Mouse (Mus musculus) forebrain, embryonic 12.5 days (tissue): Measurements from ENCODE around the gene Mpp5. TPM values are rescaled to one million over a fixed set of nuclear protein-coding genes. Genes with fewer than 3 reads are reported as not detected.

Experiments used
- ATAC-seq: fragments of 200-750 bp; cut with Nextera tagmentation; 2 replicates; pipeline ENCODE4 v1.8.0; 2017; ENCODE audit warnings: moderate TSS enrichment; ENCODE audit not compliant: low FRiP score
- H3K27ac ChIP-seq: fragments of 300-500 bp; sonication (generic); 2 replicates; pipeline ENCODE4 v1.5.1; 2016; ENCODE audit warnings: mild to moderate bottlenecking
- H3K27me3 ChIP-seq: fragments of 300-500 bp; sonication (generic); 2 replicates; pipeline ENCODE4 v1.6.1; 2016; ENCODE audit warnings: mild to moderate bottlenecking
- H3K36me3 ChIP-seq: fragments of 300-500 bp; sonication (generic); replicated peaks from 2 replicates; pipeline ENCODE4 v1.6.1; 2016; ENCODE audit warnings: mild to moderate bottlenecking
- H3K4me1 ChIP-seq: fragments of 300-500 bp; sonication (generic); 2 replicates; pipeline ENCODE4 v1.6.1; 2016
- H3K4me2 ChIP-seq: fragments of 300-500 bp; sonication (generic); 2 replicates; pipeline ENCODE4 v1.6.1; 2016; ENCODE audit warnings: mild to moderate bottlenecking, moderate library complexity
- H3K4me3 ChIP-seq: fragments of 300-500 bp; sonication (generic); replicated peaks from 2 replicates; pipeline ENCODE4 v1.5.1; 2016; ENCODE audit warnings: mild to moderate bottlenecking
- H3K9ac ChIP-seq: fragments of 300-500 bp; sonication (generic); 2 replicates; pipeline ENCODE4 v1.6.1; 2016; ENCODE audit warnings: mild to moderate bottlenecking
- H3K9me3 ChIP-seq: fragments of 300-500 bp; sonication (generic); 2 replicates; pipeline ENCODE4 v1.6.1; 2016
- WGBS: fragments of 180-500 bp; shearing (Covaris S2); methylation state at CpG from one replicate; pipeline ENCODE4 v1.1.7; 2016; 5-methylcytosine and 5-hydroxymethylcytosine counted together
- polyA plus RNA-seq: library from polyadenylated mRNA; unstranded; fragments of >200 nt; fragmentation: Nextera tagmentation; extraction: Ambion mirVana; gene quantifications from 2 replicates; pipeline ENCODE4 v1.2.1, GENCODE M21; 2016

Gene Mpp5
- polyA plus RNA-seq, 1 experiment from 2014 or later: 26.2 TPM

DNA sequence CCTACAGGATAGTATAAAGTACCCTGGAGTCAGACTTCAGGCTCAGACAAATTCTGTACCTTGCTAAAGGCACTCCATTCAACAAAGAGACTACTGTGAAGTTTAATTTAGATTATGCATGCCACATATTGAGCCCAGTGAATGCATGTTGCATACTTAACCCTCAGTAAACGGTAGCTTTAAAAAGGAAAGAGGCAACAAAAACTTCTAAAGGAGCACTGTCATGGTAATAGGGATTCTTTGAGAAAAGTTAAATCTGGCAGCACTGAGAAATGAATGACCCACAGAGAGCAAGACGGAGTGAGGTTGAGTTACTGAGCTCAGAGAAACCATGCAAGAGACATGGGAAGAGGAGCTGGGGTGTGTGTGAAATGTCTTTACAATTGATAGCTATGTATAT, 29.2 kb downstream of the Mpp5 start:
- no peak overlapping the region for H3K4me3 ChIP-seq
- 5% methylated on average over 2 of the region's 2 CpGs for WGBS
- peak overlapping the region; percentile 31; the same call in 1 of the 2 replicates for H3K27ac ChIP-seq
- H3K27me3 ChIP-seq: no peaks in the 10 kb centered on the region
- H3K36me3 ChIP-seq: no peaks in the 10 kb centered on the region
- no peak overlapping the region for H3K9ac ChIP-seq
- no peak overlapping the region for H3K4me2 ChIP-seq
- ATAC-seq: 0 out of 2 replicates have a peak, but pooled peaks have one; percentile 30
- H3K9me3 ChIP-seq: no peaks in the 10 kb centered on the region
- peaks cover 19% of the 10 kb centered on the region for H3K4me1 ChIP-seq

DNA sequence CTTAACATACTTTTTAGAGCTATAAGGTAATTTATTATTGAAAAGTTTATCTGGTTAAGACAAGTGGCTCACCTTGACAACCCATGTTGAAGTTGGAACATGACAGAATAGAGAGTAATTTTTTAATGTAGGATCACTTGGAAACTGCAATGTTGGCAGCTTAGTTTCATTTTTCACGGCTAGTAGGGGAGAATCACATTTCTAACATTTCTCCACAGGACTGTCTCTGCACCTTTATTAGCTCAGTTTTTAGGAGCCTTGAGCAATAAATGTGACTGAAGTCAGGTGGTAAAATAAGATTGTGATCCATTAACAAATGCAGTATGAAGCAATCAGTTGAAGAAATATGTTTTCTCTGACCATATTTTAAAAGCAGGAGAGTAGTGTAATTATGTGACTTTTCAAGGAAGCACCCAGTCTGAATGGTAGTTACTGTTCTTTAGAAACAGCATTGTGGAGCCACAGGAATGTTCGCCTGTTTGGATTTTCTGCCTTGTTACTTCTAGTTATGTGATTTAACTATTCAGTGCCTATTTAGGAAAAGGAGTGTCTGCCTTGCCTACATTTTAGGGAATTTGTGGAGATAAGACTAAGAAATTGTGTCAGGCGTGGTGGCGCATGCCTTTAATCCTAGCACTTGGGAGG, 29.8 kb downstream of the Mpp5 start:
- Histone ChIP-seq H3K4me3 (no peak overlapping the region), H3K4me2 (no peak overlapping the region), H3K9ac (no peak overlapping the region), H3K36me3 (no peaks in the 10 kb centered on the region), H3K9me3 (no peaks in the 10 kb centered on the region), H3K27ac (peak overlapping the region; percentile 31; the same call in 1 of the 2 replicates), H3K4me1 (peaks cover 19% of the 10 kb centered on the region), H3K27me3 (no peaks in the 10 kb centered on the region)
- WGBS: 51% methylated on average over 4 of the region's 4 CpGs
- ATAC-seq: no peak

GRCm38 (mm10) chr12:78788266-78788873, 39.7 kb downstream of the Mpp5 start:
- Histone ChIP-seq H3K4me3 (no peak overlapping the region), H3K27ac (no peak overlapping the region), H3K4me1 (no peaks in the 10 kb centered on the region), H3K9ac (no peak overlapping the region), H3K9me3 (no peaks in the 10 kb centered on the region), H3K4me2 (no peak overlapping the region), H3K36me3 (no peaks in the 10 kb centered on the region), H3K27me3 (no peaks in the 10 kb centered on the region)
- ATAC-seq: no peak
- WGBS: 65% methylated on average over 3 of the region's 3 CpGs

DNA sequence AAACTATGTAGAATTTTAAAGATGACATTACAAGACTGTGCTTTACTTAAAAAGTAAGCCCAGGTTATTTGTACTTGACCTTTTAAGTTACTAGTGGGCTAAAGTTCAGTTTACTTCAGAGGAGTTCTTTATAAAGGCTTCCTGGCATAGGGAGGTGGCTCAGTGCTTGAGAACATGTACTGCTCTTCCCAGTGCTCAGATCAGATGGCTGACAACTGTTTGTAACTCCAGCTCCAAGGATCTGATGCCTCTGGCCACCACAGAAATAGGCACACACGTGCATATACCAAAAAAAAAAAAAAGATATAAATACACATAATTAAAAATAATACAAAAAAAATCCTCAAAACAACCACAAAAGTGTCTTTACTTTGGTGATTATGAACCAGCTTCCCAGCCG, 42.1 kb downstream of the Mpp5 start:
- H3K9me3 ChIP-seq: no peaks in the 10 kb centered on the region
- H3K4me1 ChIP-seq: peaks cover 3% of the 10 kb centered on the region; the same call in 1 of the 2 replicates
- H3K9ac ChIP-seq: no peak overlapping the region
- no peak for ATAC-seq
- H3K4me3 ChIP-seq: no peak overlapping the region
- no peak overlapping the region for H3K27ac ChIP-seq
- H3K27me3 ChIP-seq: no peaks in the 10 kb centered on the region
- 88% methylated on average over 2 of the region's 2 CpGs for whole genome bisulfite sequencing
- no peak overlapping the region for H3K4me2 ChIP-seq
- no peaks in the 10 kb centered on the region for H3K36me3 ChIP-seq

GRCm38 (mm10) chr12:78794236-78794635, 45.5 kb downstream of the Mpp5 start:
- H3K27ac ChIP-seq: no peak overlapping the region
- H3K9ac ChIP-seq: no peak overlapping the region
- H3K27me3 ChIP-seq: no peaks in the 10 kb centered on the region
- no peaks in the 10 kb centered on the region for H3K9me3 ChIP-seq
- 9% methylated on average over 1 of the region's 1 CpGs for WGBS
- no peak overlapping the region for H3K4me2 ChIP-seq
- no peak for ATAC-seq
- H3K4me1 ChIP-seq: peaks cover 3% of the 10 kb centered on the region; the same call in 1 of the 2 replicates
- H3K36me3 ChIP-seq: peaks cover 13% of the 10 kb centered on the region
- H3K4me3 ChIP-seq: no peak overlapping the region

DNA sequence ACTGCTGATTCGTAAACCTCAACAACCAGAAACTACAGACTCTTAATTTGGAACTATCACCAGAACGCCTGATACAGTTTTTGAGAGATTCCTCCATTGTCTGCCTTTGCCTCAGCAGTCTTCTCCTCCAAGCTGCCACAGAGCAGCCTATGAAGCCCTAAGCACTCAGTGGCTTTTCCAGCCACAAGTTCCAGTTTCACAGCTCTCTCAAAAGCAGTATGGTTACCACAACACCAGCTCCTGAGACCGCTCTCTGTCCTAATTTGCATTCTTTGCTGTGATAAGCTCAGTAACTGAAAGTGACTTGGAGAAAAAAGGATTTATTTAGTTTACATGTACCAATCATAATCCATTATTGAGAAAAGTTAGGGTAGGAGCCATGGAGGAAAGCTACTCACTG, 51.3 kb downstream of the Mpp5 start:
- no peaks in the 10 kb centered on the region for H3K27me3 ChIP-seq
- peaks cover 13% of the 10 kb centered on the region for H3K36me3 ChIP-seq
- H3K4me3 ChIP-seq: no peak overlapping the region
- H3K4me1 ChIP-seq: no peaks in the 10 kb centered on the region
- no peak overlapping the region for H3K4me2 ChIP-seq
- 87% methylated on average over 3 of the region's 3 CpGs for WGBS
- no peak for ATAC-seq
- H3K27ac ChIP-seq: no peak overlapping the region
- H3K9me3 ChIP-seq: no peaks in the 10 kb centered on the region
- H3K9ac ChIP-seq: no peak overlapping the region

- Histone ChIP-seq H3K27me3 (no peaks in the 10 kb centered on the region), H3K4me2 (no peak overlapping the region), H3K4me1 (no peaks in the 10 kb centered on the region)
Observed at GRCm38 (mm10) chr12:78801836-78802235, 53.1 kb downstream of the Mpp5 start.

GRCm38 (mm10) chr12:78814437-78814836, 65.7 kb downstream of the Mpp5 start:
- no peaks in the 10 kb centered on the region for H3K36me3 ChIP-seq
- no peaks in the 10 kb centered on the region for H3K27me3 ChIP-seq
- H3K27ac ChIP-seq: no peak overlapping the region
- no peak overlapping the region for H3K9ac ChIP-seq
- no peak overlapping the region for H3K4me2 ChIP-seq
- no peaks in the 10 kb centered on the region for H3K4me1 ChIP-seq
- no peak for ATAC-seq
- no peak overlapping the region for H3K4me3 ChIP-seq
- no peaks in the 10 kb centered on the region for H3K9me3 ChIP-seq

More at GRCm38 (mm10) chr12:78801836-78802235, 53.1 kb downstream of the Mpp5 start:
- Histone ChIP-seq H3K27ac (no peak overlapping the region), H3K4me3 (no peak overlapping the region), H3K9ac (no peak overlapping the region), H3K9me3 (no peaks in the 10 kb centered on the region), H3K36me3 (peaks cover 13% of the 10 kb centered on the region)
- no peak for ATAC-seq

- Histone ChIP-seq H3K4me2 (no peak overlapping the region), H3K9me3 (no peaks in the 10 kb centered on the region), H3K9ac (no peak overlapping the region), H3K36me3 (peaks cover 41% of the 10 kb centered on the region), H3K4me3 (no peak overlapping the region), H3K4me1 (no peaks in the 10 kb centered on the region), H3K27me3 (no peaks in the 10 kb centered on the region), H3K27ac (no peak overlapping the region)
- no peak for ATAC-seq
- WGBS: 96% methylated on average over 2 of the region's 2 CpGs
Observed at GRCm38 (mm10) chr12:78834496-78834895, 85.8 kb downstream of the Mpp5 start.

DNA sequence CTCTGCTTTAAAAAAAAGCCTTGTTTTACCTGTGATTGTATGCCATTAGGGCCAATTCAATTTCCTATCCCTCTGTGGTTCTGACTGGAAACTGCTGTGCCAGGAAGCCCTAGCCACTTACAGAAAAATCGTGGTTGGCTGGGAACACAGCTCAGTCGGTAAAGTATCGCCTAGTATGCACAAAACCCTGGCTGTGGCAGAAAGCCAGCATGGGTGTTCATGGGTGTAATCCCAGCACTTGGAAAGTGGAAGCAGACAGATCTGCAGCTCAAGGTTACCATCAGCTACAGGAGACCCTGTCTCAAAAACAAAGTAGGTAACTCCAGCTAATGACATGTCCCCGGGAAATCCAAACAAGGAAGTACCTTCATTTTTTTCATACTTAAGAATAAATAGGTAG, 91.2 kb downstream of the Mpp5 start:
- Histone ChIP-seq H3K9ac (no peak overlapping the region), H3K4me3 (no peak overlapping the region), H3K4me2 (no peak overlapping the region), H3K9me3 (no peaks in the 10 kb centered on the region), H3K27me3 (no peaks in the 10 kb centered on the region), H3K27ac (no peak overlapping the region), H3K4me1 (no peaks in the 10 kb centered on the region), H3K36me3 (peaks cover 58% of the 10 kb centered on the region)
- no peak for ATAC-seq
- WGBS: 91% methylated on average over 4 of the region's 4 CpGs

DNA sequence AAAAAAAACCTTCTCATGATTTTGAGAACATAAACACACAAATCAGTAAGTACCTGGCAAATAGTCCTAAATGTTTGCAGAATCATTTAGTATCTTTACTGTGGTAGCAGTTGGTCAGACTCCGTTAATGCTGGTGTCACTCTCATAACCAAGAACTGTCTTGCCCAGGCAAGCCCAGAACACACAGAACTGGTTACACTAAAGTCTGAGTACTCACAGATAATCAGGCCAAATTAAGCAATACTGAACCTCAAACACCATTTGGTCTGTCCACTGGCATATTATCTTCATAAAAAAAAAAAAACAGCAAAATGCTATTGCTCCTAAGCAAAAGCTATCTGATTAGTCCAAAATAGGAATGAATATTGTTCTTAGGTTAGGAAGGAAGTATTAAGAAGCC, 93.7 kb downstream of the Mpp5 start:
- H3K27me3 ChIP-seq: no peaks in the 10 kb centered on the region
- ATAC-seq: no peak
- H3K4me1 ChIP-seq: no peaks in the 10 kb centered on the region
- no peak overlapping the region for H3K9ac ChIP-seq
- no peak overlapping the region for H3K27ac ChIP-seq
- peaks cover 53% of the 10 kb centered on the region for H3K36me3 ChIP-seq
- no peak overlapping the region for H3K4me2 ChIP-seq
- no peaks in the 10 kb centered on the region for H3K9me3 ChIP-seq
- 100% methylated on average over 1 of the region's 1 CpGs for WGBS
- H3K4me3 ChIP-seq: no peak overlapping the region

GRCm38 (mm10) chr12:78848246-78848645, 99.5 kb downstream of the Mpp5 start:
- H3K9ac ChIP-seq: no peak overlapping the region
- H3K4me1 ChIP-seq: no peaks in the 10 kb centered on the region
- 94% methylated on average over 4 of the region's 4 CpGs for WGBS
- H3K36me3 ChIP-seq: peaks cover 57% of the 10 kb centered on the region
- H3K27me3 ChIP-seq: no peaks in the 10 kb centered on the region
- H3K4me3 ChIP-seq: no peak overlapping the region
- H3K4me2 ChIP-seq: no peak overlapping the region
- no peaks in the 10 kb centered on the region for H3K9me3 ChIP-seq
- H3K27ac ChIP-seq: no peak overlapping the region
- ATAC-seq: no peak

DNA sequence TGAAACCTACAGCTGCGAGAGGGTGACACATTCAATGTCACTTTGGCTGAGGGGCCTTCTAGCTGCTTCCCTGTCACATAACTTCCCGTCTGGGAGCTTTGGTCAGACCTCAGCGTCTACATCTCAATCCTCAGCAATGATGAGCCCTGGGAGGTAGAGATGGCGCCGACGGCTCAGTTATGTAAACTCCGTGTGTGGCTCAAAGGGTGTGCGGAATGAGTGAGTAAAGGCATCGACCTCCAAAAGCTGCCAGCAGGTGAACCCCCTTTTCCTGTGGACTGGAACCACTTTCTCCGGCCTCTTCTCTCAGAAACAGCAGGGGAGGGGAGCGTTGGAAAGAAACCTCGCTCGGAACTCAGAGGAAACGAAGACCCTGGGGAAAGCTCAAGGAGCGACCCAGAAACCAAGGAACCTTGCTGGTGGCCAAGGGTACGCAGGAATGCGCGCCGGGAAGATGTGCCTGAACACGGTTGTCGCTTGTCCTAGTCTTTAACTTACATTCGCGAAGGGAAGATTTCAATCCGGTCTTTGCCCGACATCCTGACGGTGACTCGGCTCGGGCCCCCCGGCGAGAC, 112.3 kb downstream of the Mpp5 start:
- under 1% methylated on average over 30 of the region's 30 CpGs for WGBS
- peak overlapping the region; percentile 91 for H3K4me3 ChIP-seq
- H3K4me1 ChIP-seq: peaks cover 25% of the 10 kb centered on the region
- no peaks in the 10 kb centered on the region for H3K27me3 ChIP-seq
- H3K9ac ChIP-seq: peak overlapping the region; percentile 80
- 0 out of 2 replicates have a peak, but pooled peaks have one; percentile 1 for ATAC-seq
- 0 out of 2 replicates have a peak, but pooled peaks cover 6% of the 10 kb centered on the region for H3K36me3 ChIP-seq
- peak overlapping the region; percentile 68 for H3K27ac ChIP-seq
- H3K9me3 ChIP-seq: no peaks in the 10 kb centered on the region
- H3K4me2 ChIP-seq: peak overlapping the region; percentile 91
